Mouse (Mus musculus) gastrocnemius, adult 2 months (tissue): Measurements from ENCODE around the gene Lrig1. TPM values are rescaled to one million over a fixed set of nuclear protein-coding genes. Genes with fewer than 3 reads are reported as not detected.

ENCODE experiments used
- DNase-seq: peaks from one replicate; pipeline ENCODE4 v3.0.0; 2022
- H3K27ac ChIP-seq: fragments of 200-600 bp; 2 replicates; pipeline ENCODE4 v1.8.1; 2022; ENCODE audit warnings: mild to moderate bottlenecking
- H3K4me3 ChIP-seq: fragments of 200-600 bp; 2 replicates; pipeline ENCODE4 v1.8.1; 2022; ENCODE audit warnings: mild to moderate bottlenecking, moderate library complexity
- CTCF ChIP-seq: fragments of 200-600 bp; IDR thresholded peaks from 2 replicates; pipeline ENCODE4 v1.8.1; 2022; ENCODE audit warnings: antibody characterized with exemption, mild to moderate bottlenecking, moderate library complexity
- intact Hi-C: fragments of 180-260 bp; cut with DNase I; formaldehyde crosslinking; loops from one replicate; pipeline ENCODE4 v1.15.1; 2025
- total RNA-seq, 2 experiments: library from RNA; stranded (reverse); gene quantifications; 2 replicates each; pipeline ENCODE4 v1.2.3; 2021

Gene Lrig1
- total RNA-seq, 2 experiments from 2014 or later: 38.9 to 57.9 TPM

DNA sequence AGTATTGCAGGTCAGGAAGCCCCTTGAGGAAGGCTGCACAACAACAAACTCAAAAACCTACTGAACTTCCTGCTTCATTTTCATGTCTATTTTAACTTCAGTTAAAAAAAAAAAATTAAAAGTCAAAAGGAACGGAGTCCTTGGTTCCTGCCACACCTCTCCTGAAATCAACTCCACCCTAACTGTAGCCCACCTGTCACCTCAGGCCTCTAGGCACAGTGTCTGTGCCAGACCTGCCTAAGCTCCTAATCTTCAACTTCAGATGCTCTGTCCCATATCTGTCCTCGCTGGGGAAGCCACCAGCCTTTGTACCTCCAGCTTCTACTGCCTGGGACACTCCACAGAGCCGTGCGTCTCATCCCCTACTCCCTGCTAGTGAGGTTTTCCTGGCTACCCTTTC is 65.7 kb downstream of the Lrig1 start:
- DNase-seq: no peak
- no peak overlapping the region for H3K4me3 ChIP-seq
- intact Hi-C loops: no loop called here
- peak overlapping the region; percentile 66 for H3K27ac ChIP-seq
- no peak for TF ChIP-seq CTCF

DNA sequence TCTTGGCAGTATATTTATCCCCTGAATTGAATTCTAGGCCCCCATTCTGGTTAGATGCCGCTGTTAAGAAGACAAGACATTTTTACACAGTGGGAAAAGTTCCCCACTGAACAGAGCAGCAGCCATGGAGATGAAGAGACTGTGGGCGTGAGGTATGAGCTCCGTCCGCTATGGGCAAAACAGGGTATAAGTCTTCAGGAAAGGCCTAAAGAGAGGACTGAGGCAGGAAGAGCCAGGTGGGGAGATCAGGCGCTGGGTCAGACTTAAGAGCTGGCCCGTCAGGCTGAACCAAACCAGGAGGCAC is 68.2 kb downstream of the Lrig1 start:
- Histone ChIP-seq H3K27ac (peak overlapping the region; percentile 81), H3K4me3 (no peak overlapping the region)
- no peak for TF ChIP-seq CTCF
- DNase-seq: no peak
- intact Hi-C loops: no loop called here

DNA sequence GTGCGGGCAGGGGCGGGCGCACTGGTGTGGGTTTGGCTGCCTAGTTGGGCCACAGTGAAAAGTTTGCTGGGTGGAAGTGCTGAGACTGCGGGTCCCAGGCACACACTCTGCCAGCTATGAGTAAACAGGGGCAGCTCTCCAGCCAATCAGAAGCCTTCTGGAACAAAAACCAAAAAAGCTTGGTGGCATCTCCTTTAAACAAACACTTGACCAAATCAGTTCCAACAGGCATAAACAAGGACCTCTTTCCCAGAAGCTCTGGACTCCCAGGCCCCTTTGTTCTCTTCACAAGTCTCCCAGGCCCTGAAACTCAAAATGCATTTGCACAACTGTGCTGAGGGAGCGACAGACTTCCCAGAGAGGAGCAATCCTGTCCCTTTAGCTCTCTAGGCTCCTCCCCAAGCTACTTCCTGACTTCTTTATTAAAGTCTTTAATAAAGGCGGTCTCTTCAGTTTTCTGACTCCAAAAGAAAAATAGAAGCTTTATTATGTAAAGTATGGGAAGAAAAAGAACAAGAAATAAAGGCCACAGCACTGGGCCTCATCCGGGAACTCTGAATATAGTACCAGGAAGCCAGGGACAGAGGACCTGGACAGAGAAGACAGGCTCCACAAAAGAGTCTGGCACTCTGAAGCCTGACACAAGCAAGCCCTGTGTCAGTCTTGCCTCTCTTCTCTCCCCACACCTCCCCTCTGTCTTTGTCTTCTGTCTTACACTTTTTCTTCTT is 68.7 kb downstream of the Lrig1 start:
- intact Hi-C loops: no loop called here
- peak; percentile 59 for DNase-seq
- peak overlapping the region; percentile 81 for H3K27ac ChIP-seq
- no peak overlapping the region for H3K4me3 ChIP-seq
- no peak for TF ChIP-seq CTCF

DNA sequence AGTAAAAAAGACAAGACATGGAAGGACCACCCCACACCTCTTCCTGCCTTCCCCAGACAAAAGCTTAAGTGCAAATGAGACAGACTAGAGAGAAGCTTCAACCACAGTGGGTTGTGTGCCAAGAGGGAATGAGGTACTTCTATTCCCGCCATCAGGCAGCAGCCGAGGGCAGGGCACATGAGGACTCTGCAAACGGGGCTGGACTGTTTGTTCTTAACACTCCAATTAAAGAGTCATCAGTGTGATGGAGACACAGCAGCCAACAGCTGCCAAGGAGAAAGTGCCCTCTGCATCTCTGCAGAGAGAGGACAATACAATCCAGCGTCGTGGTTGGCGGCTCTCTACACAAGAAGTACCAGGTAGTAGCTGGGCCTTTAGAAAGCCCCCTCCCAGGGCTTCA is 71.2 kb downstream of the Lrig1 start:
- no peak for TF ChIP-seq CTCF
- Histone ChIP-seq H3K27ac (peak overlapping the region; percentile 60), H3K4me3 (no peak overlapping the region)
- DNase-seq: no peak
- intact Hi-C loops: loop anchor here (10.0 kb wide), 1 partner anchor 146 kb away; no protein-coding TSS in a partner anchor

DNA sequence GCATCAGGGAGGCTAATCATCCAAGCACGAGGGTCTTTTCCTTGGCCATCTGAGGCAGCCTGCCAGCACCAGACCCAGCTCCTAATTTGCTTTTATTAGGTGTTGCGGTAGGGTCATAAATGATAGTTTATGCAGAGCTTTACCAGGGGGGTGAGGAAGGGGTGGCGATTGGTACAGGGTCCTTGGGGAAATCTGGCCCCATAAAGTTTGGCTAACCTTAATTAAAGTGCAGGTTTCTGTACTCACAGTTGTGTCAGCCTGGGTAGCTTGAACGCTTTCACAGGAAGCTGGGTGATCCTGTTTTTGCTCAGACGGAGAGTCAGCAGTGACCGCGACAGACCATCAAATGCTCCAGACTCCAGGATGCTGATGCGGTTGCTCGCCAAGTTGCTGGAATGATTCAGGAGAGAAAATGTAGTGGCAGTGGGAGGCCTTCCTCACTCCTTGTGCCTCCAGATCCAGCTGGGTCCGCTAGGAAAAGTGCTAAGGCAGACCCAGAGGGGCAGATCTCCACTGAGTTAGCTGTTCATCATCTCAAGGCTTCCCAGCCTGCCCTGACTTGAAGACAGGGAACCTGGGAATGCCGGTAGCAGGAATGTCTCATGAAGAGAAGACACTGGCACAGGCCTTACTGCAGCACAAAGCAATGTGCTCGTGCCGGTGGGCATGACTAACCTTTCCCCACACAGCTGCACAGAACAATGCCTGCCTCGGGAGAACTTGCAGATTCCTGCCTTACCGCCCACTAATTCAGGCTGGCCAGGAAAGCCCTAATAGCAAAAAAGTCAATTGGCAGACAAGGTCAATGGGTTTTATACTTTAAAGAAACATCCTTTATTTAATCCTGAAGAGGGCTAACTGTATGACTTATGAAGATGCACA is 72.0 kb downstream of the Lrig1 start:
- no peak for TF ChIP-seq CTCF
- no peak for DNase-seq
- Histone ChIP-seq H3K27ac (peak overlapping the region; percentile 60), H3K4me3 (peak overlapping the region; percentile 13; the same call in 1 of the 2 replicates)
- intact Hi-C loops: loop anchor here (10.0 kb wide), 1 partner anchor 147 kb away; no protein-coding TSS in a partner anchor

DNA sequence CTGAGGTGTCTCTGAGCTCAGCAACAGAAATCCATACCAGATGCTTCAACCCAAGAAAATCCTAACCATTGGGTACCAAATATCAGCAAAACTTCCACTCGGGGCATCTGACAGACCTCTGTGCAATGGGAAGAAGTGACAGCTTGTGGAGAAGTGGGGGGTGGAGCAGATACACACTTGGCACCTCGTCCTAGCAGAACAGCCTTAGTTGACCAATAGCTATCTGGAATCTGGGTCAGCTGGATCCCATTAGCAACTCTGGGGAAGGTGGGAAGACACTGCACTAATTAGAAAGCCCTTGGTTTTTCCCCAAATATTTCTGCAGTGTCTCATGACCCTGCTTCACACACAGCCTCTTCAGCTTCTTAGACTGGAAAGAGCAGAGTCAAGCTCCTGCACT is 73.2 kb downstream of the Lrig1 start:
- intact Hi-C loops: loop anchor here (10.0 kb wide), 1 partner anchor 148 kb away; no protein-coding TSS in a partner anchor

DNA sequence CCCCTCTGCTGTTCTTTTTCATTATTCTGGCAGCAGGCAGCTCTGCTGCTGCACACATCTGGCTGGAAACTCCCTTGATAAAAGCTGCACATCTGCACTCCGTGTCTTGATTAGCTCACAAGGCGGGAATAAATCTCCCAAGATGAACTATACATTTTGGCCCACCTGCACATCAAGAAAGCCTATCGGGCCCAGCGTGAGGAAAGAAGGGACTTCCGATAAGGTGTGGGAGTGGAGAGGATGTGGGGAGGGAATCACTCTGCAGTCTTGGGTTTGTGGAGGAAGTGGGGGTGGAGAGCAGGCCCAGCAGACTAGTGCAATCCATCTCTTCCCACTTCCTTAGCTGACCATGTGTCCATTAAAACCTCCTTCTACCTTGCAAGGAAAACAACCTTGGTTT is 74.1 kb downstream of the Lrig1 start:
- Histone ChIP-seq H3K4me3 (no peak overlapping the region), H3K27ac (no peak overlapping the region)
- intact Hi-C loops: loop anchor here (10.0 kb wide), 1 partner anchor 149 kb away; no protein-coding TSS in a partner anchor
- TF ChIP-seq CTCF: no peak
- DNase-seq: no peak

More for the DNA sequence above, 73.2 kb downstream of the Lrig1 start:
- Histone ChIP-seq H3K4me3 (no peak overlapping the region), H3K27ac (peak overlapping the region; percentile 56)
- TF ChIP-seq CTCF: no peak
- DNase-seq: no peak

DNA sequence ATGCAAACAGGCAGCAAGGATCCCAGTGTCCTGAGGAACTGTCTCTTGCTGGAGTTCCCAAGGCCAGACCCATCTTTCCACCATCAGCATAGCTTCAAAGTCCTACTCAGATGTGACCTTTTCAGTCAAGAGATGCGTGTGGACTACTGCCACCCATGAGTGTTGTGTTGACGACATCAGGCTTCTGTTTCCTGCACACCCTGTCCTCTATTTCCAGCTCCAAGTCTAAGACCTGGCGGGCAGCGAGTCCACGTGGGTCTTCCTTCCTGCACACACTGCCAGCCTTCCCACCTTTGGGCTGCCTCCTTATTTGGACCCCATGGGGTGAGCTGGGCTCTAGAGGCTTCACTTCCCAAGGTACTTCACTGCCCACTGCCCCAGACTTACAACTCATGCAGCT is 75.4 kb downstream of the Lrig1 start:
- peak; percentile 74 for DNase-seq
- Histone ChIP-seq H3K27ac (peak overlapping the region; percentile 65), H3K4me3 (no peak overlapping the region)
- TF ChIP-seq CTCF: no peak
- intact Hi-C loops: loop anchor here (10.0 kb wide), 1 partner anchor 150 kb away; no protein-coding TSS in a partner anchor

DNA sequence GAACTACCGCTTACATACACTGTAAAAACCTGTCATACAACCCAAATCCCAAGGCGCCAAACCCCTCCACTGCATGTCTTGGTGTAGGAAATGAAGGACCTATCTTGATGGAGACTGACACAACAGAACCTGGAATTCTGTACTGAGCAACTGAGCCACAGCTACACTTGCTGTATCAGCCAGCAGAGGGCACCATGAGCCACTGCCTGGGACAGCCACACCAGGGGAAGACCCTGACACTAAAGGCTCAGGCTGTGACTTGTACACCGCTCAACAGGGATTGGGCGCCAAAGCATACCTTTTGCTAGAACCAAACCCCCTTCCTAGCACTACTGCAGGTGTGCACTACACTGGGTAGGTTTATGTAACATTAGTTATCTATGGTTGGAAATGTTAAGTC is 77.0 kb downstream of the Lrig1 start:
- intact Hi-C loops: loop anchor here (2.0 to 10.0 kb wide), 3 partner anchors 22 to 344 kb away; no protein-coding TSS in a partner anchor
- peak; percentile 98 for TF ChIP-seq CTCF

DNA sequence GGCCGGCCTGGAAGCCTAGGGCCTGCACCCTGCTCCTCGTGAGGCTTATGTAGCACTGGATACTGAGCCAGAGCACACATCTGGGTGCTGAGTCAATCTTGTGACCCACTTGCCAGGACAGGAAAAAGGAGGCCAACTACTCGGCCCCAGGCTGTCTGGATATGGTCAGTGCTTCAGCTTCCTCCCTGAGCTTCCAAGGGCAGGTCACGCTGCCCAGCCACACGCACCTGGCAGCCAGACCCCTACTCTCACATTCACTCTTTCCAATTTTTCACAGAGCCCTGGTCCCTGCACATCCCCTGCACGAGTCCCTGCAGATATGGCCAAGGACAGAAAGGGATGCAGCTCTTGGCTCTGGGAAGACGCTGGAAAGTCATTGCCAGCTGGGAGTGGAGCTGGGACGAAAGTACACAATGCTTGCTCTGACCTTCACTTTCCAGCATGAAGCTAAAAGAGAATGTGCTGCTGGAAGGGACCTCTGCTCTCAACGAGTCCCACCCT is 79.1 kb downstream of the Lrig1 start:
- intact Hi-C loops: loop anchor here (2.0 to 10.0 kb wide), 2 partner anchors 80 to 154 kb away; partner anchors contain the start of gene Lrig1
- H3K4me3 ChIP-seq: no peak overlapping the region
- peak; percentile 88 for DNase-seq
- TF ChIP-seq CTCF: no peak
- H3K27ac ChIP-seq: peak overlapping the region; percentile 86

More for the DNA sequence above, 77.0 kb downstream of the Lrig1 start:
- Histone ChIP-seq H3K27ac (peak overlapping the region; percentile 86), H3K4me3 (no peak overlapping the region)
- peak; percentile 85 for DNase-seq

DNA sequence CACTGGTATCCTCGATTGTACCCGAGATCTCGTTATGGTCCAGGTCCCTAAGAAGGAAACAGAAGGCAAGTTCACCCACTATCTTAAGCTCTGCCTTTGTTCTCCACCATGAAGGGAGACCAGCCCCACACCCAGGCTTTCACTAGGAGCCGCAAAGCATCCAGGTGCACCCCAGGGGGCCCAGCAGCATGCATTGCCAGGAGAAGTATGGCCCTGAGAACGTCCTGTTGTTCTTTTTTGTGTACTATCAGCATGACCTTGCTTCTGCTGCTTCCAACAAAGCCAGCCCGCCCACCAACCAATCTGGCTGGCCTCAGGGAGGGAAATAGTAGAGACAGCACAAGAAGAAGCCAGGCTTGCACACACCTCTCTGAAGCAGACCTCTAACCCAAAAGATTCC is 79.7 kb downstream of the Lrig1 start:
- no peak for DNase-seq
- Histone ChIP-seq H3K27ac (peak overlapping the region; percentile 86), H3K4me3 (no peak overlapping the region)
- TF ChIP-seq CTCF: no peak
- intact Hi-C loops: loop anchor here (2.0 to 10.0 kb wide), 2 partner anchors 81 to 155 kb away; partner anchors contain the start of gene Lrig1

DNA sequence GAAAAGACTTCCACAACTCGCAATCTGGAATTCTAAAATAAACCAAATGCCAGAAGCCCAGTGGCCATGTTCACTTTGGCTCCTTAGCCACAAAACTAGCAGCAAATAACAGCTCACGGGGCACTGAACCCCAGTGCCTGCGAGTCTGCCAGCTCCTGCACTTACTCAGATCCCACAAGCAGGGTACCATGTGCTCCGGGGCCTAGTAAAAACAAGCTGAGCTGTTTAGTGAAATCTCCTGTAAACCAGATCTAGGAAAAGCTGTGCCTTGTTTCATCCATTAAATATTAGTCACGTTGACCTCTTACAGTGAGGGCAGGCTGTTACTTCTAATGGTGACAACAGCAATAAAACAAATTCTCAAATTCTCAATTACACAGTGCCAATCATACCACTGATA is 81.3 kb downstream of the Lrig1 start:
- no peak for DNase-seq
- Histone ChIP-seq H3K4me3 (no peak overlapping the region), H3K27ac (peak overlapping the region; percentile 86)
- no peak for TF ChIP-seq CTCF
- intact Hi-C loops: no loop called here

DNA sequence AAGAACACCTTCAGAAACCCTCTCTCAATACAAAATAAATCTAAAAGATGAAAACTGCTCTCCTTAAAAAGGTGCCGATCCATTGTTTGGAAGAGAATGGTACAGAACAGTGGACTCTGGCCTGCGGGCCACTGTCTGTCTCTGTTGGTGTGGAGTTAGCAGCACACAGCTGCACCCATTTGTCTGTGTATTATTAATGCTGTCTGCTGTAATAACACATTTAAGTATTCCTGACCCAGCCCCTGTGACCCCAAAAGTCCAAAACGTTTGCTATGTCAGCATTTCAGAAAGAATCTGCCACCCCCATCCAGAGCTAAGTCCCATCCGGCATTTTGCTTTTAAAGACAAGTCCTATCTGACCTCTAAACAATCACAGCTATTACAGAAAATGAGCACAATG is 84.0 kb downstream of the Lrig1 start:
- Histone ChIP-seq H3K27ac (no peak overlapping the region), H3K4me3 (no peak overlapping the region)
- no peak for DNase-seq
- no peak for TF ChIP-seq CTCF
- intact Hi-C loops: no loop called here
